Mouse (Mus musculus): Measurements from ENCODE around the gene Plch1. TPM values are rescaled to one million over a fixed set of nuclear protein-coding genes. Genes with fewer than 3 reads are reported as not detected.

The Plch1 gene
- total RNA-seq, 2 experiments from 2014 or later: 0.10 TPM; not detected in 1

GRCm38 (mm10) chr3:63772617-63773305 lies 126.5 kb downstream of the Plch1 start:
- intact Hi-C loops (cut with DNase I; ENCODE audit: low total_unique reads): no loop called here
- peak; percentile 48 for DNase-seq

GRCm38 (mm10) chr3:63760821-63761220 lies 138.5 kb downstream of the Plch1 start:
- no peak for DNase-seq
- intact Hi-C loops (cut with DNase I; ENCODE audit: low total_unique reads): no loop called here

GRCm38 (mm10) chr3:63740073-63740472 lies 159.2 kb downstream of the Plch1 start:
- DNase-seq: no peak
- intact Hi-C loops (cut with DNase I; ENCODE audit: low total_unique reads): no loop called here

- intact Hi-C loops (cut with DNase I; ENCODE audit: low total_unique reads): no loop called here
- DNase-seq: no peak
Measured at GRCm38 (mm10) chr3:63728325-63728724, 170.9 kb downstream of the Plch1 start.

- intact Hi-C loops (cut with DNase I; ENCODE audit: low total_unique reads): no loop called here
Measured at GRCm38 (mm10) chr3:63726667-63727342, 172.5 kb downstream of the Plch1 start.

GRCm38 (mm10) chr3:63693694-63694093 lies 205.6 kb downstream of the Plch1 start:
- intact Hi-C loops (cut with DNase I; ENCODE audit: low total_unique reads): no loop called here
- DNase-seq: no peak

More at GRCm38 (mm10) chr3:63726667-63727342, 172.5 kb downstream of the Plch1 start:
- DNase-seq: no peak

- intact Hi-C loops (cut with DNase I; ENCODE audit: low total_unique reads): no loop called here
- DNase-seq: no peak
Measured at GRCm38 (mm10) chr3:63692727-63693126, 206.5 kb downstream of the Plch1 start.

GRCm38 (mm10) chr3:63668779-63669178 lies 230.5 kb downstream of the Plch1 start:
- intact Hi-C loops (cut with DNase I; ENCODE audit: low total_unique reads): no loop called here
- DNase-seq: no peak

- intact Hi-C loops (cut with DNase I; ENCODE audit: low total_unique reads): no loop called here
- DNase-seq: no peak
Measured at GRCm38 (mm10) chr3:63665307-63665706, 234.0 kb downstream of the Plch1 start.

- intact Hi-C loops (cut with DNase I; ENCODE audit: low total_unique reads): no loop called here
- no peak for DNase-seq
Measured at GRCm38 (mm10) chr3:63664575-63665243, 234.6 kb downstream of the Plch1 start.

Other genes starting within 250 kb of the Plch1 start
- 1 to 10 TPM; 3.3 to 4.0 TPM for gene E130311K13Rik, start 30.0 kb upstream of the Plch1 start, total RNA-seq (2021)
- 1 to 10 TPM; 5.8 to 7.0 TPM for gene Slc33a1, start 65.3 kb upstream of the Plch1 start, total RNA-seq (2021)
- gene Gmps, start 76.6 kb upstream of the Plch1 start, total RNA-seq (2021): 10 to 100 TPM; 12.7 to 13.3 TPM
- under 1 TPM; 0.12 to 0.16 TPM for gene Vmn2r1, start 182.1 kb upstream of the Plch1 start, total RNA-seq (2021)
- gene Vmn2r2, start 242.5 kb upstream of the Plch1 start, total RNA-seq (2021): not detected

All from gastrocnemius, postnatal 14 days (tissue).